Mouse (Mus musculus): Measurements from ENCODE around the gene Afmid. TPM values are rescaled to one million over a fixed set of nuclear protein-coding genes. Genes with fewer than 3 reads are reported as not detected.
A peak's percentile ranks its signal among the peaks of the same experiment; 100 is the strongest.
"Not testable (repeated sequence)": the region's sequence is repeated elsewhere in the genome, so short reads cannot be mapped to it uniquely, and the experiment has no call there.

Gene Afmid
- 10 to 100 TPM; 32.7 to 39.5 (median 35.4) TPM for polyA plus RNA-seq (2017; shearing (Covaris generic))

GRCm38 (mm10) chr11:117825333-117826101 lies at the start of gene Afmid, which contains the start of gene Tk1:
Gene Afmid, plus strand, starts transcription at chr11:117825924.
Gene Tk1, minus strand, starts transcription at chr11:117826092.
- peak; percentile 38 for ATAC-seq

- no peak for ATAC-seq
Observed at GRCm38 (mm10) chr11:117776085-117776792, 49.5 kb upstream of the Afmid start.

- peak; percentile 57 for ATAC-seq
Observed at GRCm38 (mm10) chr11:117777111-117777510, 48.6 kb upstream of the Afmid start.

GRCm38 (mm10) chr11:117778031-117778430 lies 47.7 kb upstream of the Afmid start:
- ATAC-seq = no peak

- no peak for ATAC-seq
Observed at GRCm38 (mm10) chr11:117778851-117779433, 46.8 kb upstream of the Afmid start.

- ATAC-seq = no peak
Observed at GRCm38 (mm10) chr11:117779434-117780198, 46.1 kb upstream of the Afmid start.

GRCm38 (mm10) chr11:117780199-117780515 lies 45.6 kb upstream of the Afmid start:
- no peak for ATAC-seq

GRCm38 (mm10) chr11:117780582-117781111 lies 45.1 kb upstream of the Afmid start:
- ATAC-seq = peak; percentile 71

GRCm38 (mm10) chr11:117781199-117781821 lies 44.4 kb upstream of the Afmid start:
- peak; percentile 22 for ATAC-seq

- ATAC-seq = peak; percentile 17
Observed at GRCm38 (mm10) chr11:117781993-117782704, 43.6 kb upstream of the Afmid start, which contains the start of the genes Tmc8 and Tmc6. Gene Tmc8, plus strand, starts transcription at chr11:117782076. Gene Tmc6, minus strand, starts transcription at chr11:117782198.

- no peak for ATAC-seq
Observed at GRCm38 (mm10) chr11:117782705-117783034, 43.1 kb upstream of the Afmid start.

- no peak for ATAC-seq
Observed at GRCm38 (mm10) chr11:117783089-117783488, 42.6 kb upstream of the Afmid start.

- no peak for ATAC-seq
Observed at GRCm38 (mm10) chr11:117783683-117784309, 41.9 kb upstream of the Afmid start.

GRCm38 (mm10) chr11:117786294-117786693 lies 39.4 kb upstream of the Afmid start:
- ATAC-seq = peak; percentile 41

- not testable (repeated sequence) for ATAC-seq
Observed at GRCm38 (mm10) chr11:117788481-117788880, 37.2 kb upstream of the Afmid start.

GRCm38 (mm10) chr11:117790286-117790685 lies 35.4 kb upstream of the Afmid start:
- ATAC-seq = no peak

- ATAC-seq = no peak
Observed at GRCm38 (mm10) chr11:117790703-117791440, 34.9 kb upstream of the Afmid start.

GRCm38 (mm10) chr11:117791441-117791761 lies 34.3 kb upstream of the Afmid start:
- no peak for ATAC-seq

GRCm38 (mm10) chr11:117792281-117792888 lies 33.3 kb upstream of the Afmid start:
- ATAC-seq = no peak

GRCm38 (mm10) chr11:117794035-117794551 lies 31.6 kb upstream of the Afmid start:
- no peak for ATAC-seq

Data from inflammation-experienced regulatory T-cells, adult 6 months (primary cell).